Mouse (Mus musculus) gastrocnemius, postnatal 10 days (tissue): ENCODE measurements around the gene D5Ertd579e. TPM values are rescaled to one million over a fixed set of nuclear protein-coding genes. Genes with fewer than 3 reads are reported as not detected.
"Not testable (repeated sequence)": the region's sequence is repeated elsewhere in the genome, so short reads cannot be mapped to it uniquely, and the experiment has no call there.

Experiments
- DNase-seq: peaks from one replicate; pipeline ENCODE4 v3.0.0; 2021; ENCODE audit warnings: mixed read lengths
- total RNA-seq, 2 experiments: library from RNA; stranded (reverse); gene quantifications; 2 replicates each; pipeline ENCODE4 v1.2.3; 2021

D5Ertd579e gene
- total RNA-seq, 2 experiments from 2014 or later, result 51.2 to 67.3 TPM

- no peak for DNase-seq
Observed at GRCm38 (mm10) chr5:36683586-36683985, 12.2 kb downstream of the D5Ertd579e start.

- DNase-seq, result no peak
Observed at GRCm38 (mm10) chr5:36681219-36681618, 14.6 kb downstream of the D5Ertd579e start.

GRCm38 (mm10) chr5:36679918-36680598 is 15.8 kb downstream of the D5Ertd579e start:
- no peak for DNase-seq

- DNase-seq, result no peak
Observed at GRCm38 (mm10) chr5:36678799-36679198, 17.0 kb downstream of the D5Ertd579e start.

- no peak for DNase-seq
Observed at GRCm38 (mm10) chr5:36677907-36678306, 17.9 kb downstream of the D5Ertd579e start.

- no peak for DNase-seq
Observed at GRCm38 (mm10) chr5:36675466-36675865, 20.4 kb downstream of the D5Ertd579e start.

GRCm38 (mm10) chr5:36674658-36675433 is 21.0 kb downstream of the D5Ertd579e start:
- no peak for DNase-seq

- no peak for DNase-seq
Observed at GRCm38 (mm10) chr5:36669021-36670008, 26.5 kb downstream of the D5Ertd579e start.

- DNase-seq, result no peak
Observed at GRCm38 (mm10) chr5:36668572-36668971, 27.3 kb downstream of the D5Ertd579e start.

GRCm38 (mm10) chr5:36667986-36668385 is 27.8 kb downstream of the D5Ertd579e start:
- not testable (repeated sequence) for DNase-seq

- DNase-seq, result no peak
Observed at GRCm38 (mm10) chr5:36667165-36667564, 28.7 kb downstream of the D5Ertd579e start.

- DNase-seq, result not testable (repeated sequence)
Observed at GRCm38 (mm10) chr5:36666699-36667098, 29.1 kb downstream of the D5Ertd579e start.

- no peak for DNase-seq
Observed at GRCm38 (mm10) chr5:36663329-36663728, 32.5 kb downstream of the D5Ertd579e start.

- DNase-seq, result not testable (repeated sequence)
Observed at GRCm38 (mm10) chr5:36660977-36661760, 34.7 kb downstream of the D5Ertd579e start.

- DNase-seq, result no peak
Observed at GRCm38 (mm10) chr5:36625612-36626011, 70.2 kb downstream of the D5Ertd579e start.

- no peak for DNase-seq
Observed at GRCm38 (mm10) chr5:36623670-36624069, 72.2 kb downstream of the D5Ertd579e start.

GRCm38 (mm10) chr5:36621058-36621449 is 74.8 kb downstream of the D5Ertd579e start:
- no peak for DNase-seq

GRCm38 (mm10) chr5:36620409-36621057 is 75.3 kb downstream of the D5Ertd579e start:
- no peak for DNase-seq

- DNase-seq, result no peak
Observed at GRCm38 (mm10) chr5:36618890-36619289, 76.9 kb downstream of the D5Ertd579e start.

- no peak for DNase-seq
Observed at GRCm38 (mm10) chr5:36618356-36618755, 77.5 kb downstream of the D5Ertd579e start.

GRCm38 (mm10) chr5:36614124-36614523 is 81.7 kb downstream of the D5Ertd579e start:
- DNase-seq, result no peak
